Mouse (Mus musculus) neural tube, postnatal 0 days (tissue): ENCODE results near the gene Vezf1. TPM values are rescaled to one million over a fixed set of nuclear protein-coding genes. Genes with fewer than 3 reads are reported as not detected.

Source experiments
- polyA plus RNA-seq: library from polyadenylated mRNA; unstranded; fragments of >200 nt; fragmentation: Nextera tagmentation; extraction: Ambion mirVana; gene quantifications from 2 replicates; pipeline ENCODE4 v1.2.1, GENCODE M21; 2015

The Vezf1 gene
- 28.3 and 28.8 TPM in 2 replicates for polyA plus RNA-seq

DNA sequence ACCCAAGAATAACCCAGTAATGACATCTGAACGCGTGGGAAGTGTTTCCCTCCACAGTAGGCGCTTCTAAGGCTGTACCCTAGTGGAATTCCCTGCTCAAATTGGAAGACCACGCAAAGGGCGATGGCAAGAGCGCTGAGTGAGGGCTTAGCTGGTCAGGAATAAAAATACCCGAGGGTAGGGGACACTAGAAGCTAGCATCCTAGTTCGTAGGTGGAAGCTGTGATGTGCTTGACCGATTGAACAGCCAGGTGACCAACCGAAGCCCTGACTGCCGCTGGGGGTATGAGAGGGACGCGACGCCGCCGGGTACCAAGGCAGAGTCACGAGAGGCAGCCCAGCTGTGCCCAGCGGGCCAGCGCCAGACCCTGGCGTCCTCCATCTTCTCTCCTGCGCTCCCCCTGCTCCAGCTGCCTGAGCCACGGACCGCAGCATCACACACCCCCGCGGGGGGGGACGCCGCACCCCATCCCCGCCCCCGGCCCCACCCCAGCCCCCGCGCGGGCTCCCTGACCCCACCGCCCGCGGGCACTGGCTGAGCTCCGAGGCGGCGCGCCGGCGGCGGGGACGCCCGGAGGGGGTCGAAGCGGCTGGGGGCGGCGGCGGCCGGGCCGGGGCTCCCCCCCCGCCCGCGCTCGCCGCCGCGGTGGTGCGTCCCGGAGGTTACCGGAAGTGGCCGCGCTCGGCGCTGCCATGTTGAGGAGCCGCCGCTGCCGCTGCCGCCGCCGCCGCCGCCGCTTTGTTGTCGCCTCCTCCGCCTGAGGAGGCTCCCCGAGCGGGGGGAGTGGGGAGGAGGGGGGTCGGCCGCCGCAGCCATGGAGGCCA is at the start of gene Vezf1:
Gene Vezf1, plus strand, starts transcription at position 694 of the 825 bp plus-strand sequence.

DNA sequence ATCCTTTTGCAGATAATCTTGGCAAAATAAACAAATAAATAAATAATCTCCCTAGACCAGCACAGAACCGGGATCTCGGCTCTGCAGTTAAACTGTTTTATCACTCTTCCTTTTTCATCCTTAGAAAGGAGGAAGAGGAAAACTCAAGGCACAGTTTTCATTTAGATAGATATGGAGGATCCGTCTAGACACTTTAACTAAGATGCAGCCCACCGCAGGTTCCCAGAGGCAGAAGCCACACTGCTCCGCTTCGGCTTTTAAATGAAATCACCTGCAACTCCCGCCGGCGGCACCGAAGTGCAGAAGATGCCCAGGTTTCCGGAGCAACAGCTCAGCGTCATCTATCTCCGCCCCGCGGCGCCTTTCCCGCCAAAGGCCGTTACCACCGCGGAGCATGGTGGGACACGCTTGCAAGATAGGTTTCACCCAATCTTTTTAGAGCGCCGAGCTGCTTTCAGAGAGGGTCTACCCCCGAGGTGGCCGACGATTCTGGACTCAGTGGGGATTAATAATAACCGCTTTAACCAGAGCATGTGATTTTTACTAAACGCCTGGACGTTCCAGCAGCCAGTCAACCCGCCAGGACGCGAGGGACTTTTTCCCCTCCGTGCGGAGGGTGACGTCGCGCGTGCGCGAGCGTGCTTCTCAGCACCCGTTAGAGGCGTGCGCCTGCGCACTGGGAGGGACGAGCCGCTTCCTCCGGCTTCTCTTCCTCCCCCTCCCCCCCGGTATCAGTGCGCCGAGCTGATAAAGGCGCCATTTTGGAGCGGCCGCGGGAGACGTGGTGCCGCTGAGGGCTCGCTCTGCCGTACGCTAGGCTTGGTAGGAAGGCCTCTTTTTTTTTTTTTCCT is 20.9 kb upstream of the Vezf1 start, which contains the start of gene Srsf1:
Gene Srsf1, plus strand, starts transcription at position 430 of the 851 bp plus-strand sequence.

DNA sequence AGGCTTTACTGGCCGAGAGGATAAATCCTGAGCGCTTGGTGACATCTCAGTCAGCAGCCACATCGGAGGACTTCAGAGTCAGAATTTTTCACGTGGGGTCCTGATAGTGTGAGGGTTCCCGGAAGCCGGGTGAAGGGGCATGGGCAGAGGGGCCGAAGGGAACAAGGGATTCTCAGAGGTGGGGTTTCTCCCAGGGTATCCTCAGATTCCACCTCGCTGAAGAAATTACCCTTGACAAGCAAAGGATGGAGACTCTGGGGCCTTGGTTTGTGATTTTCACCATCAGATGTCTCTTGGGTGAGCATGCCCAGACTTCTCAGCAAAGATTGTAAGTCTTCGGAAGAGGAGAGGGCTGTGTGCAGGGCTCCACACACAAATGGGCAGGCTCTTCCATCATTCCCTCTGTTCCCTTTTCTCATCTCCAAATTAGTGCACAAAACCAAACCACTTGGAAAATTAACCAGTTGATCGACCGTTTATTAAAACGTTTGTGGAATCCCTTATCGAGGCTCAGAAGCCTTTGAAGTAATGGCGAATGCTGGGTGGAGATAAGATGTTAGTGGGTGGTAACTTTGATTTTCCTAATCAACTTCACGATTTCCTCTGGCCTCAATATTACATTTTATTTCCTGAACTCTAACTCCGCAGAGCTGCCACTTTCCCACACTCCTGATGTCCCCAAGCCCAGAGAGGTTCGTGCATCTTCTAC is 30.1 kb downstream of the Vezf1 start, which contains the start of gene Cuedc1:
Gene Cuedc1, plus strand, starts transcription at position 38 of the 709 bp plus-strand sequence.

Other genes with a start within 250 kb of the Vezf1 start
- 2.7 and 3.0 TPM in 2 replicates for gene Lpo, start 240.0 kb upstream of the Vezf1 start, polyA plus RNA-seq
- 7.0 TPM in 2 replicates for gene Mks1, start 215.1 kb upstream of the Vezf1 start, polyA plus RNA-seq
- gene Epx, start 192.7 kb upstream of the Vezf1 start, polyA plus RNA-seq, result 1.3 and 1.4 TPM in 2 replicates
- gene Olfr462, start 176.0 kb upstream of the Vezf1 start, polyA plus RNA-seq, result not detected in 2 replicates
- 0.10 TPM in 1 of 2 replicates, not detected in the other for gene Olfr463, start 170.9 kb upstream of the Vezf1 start, polyA plus RNA-seq
- gene Olfr464, start 147.3 kb upstream of the Vezf1 start, polyA plus RNA-seq, result 0.25 and 0.47 TPM in 2 replicates
- 77.6 and 79.0 TPM in 2 replicates for gene Dynll2, start 80.7 kb upstream of the Vezf1 start, polyA plus RNA-seq
- gene Srsf1, start 20.9 kb upstream of the Vezf1 start, polyA plus RNA-seq, result 126 and 133 TPM in 2 replicates
- 46.9 and 48.7 TPM in 2 replicates for gene Cuedc1, start 29.8 kb downstream of the Vezf1 start, polyA plus RNA-seq
- 59.6 and 60.6 TPM in 2 replicates for gene Mrps23, start 136.1 kb downstream of the Vezf1 start, polyA plus RNA-seq
- gene Ccdc182, start 225.8 kb downstream of the Vezf1 start, polyA plus RNA-seq, result not detected in 2 replicates